Mouse (Mus musculus): ENCODE measurements around the gene Nol12.
A peak's percentile ranks its signal among the peaks of the same experiment; 100 is the strongest.

The Nol12 gene

GRCm38 (mm10) chr15:78934784-78935320 lies at the start of gene Nol12:
Gene Nol12 (plus strand): TSS chr15:78934933.
- DNase-seq (ENCODE audit: low spot score), result peak; percentile 94

- no peak for DNase-seq (ENCODE audit: low spot score)
Measured at GRCm38 (mm10) chr15:78889401-78889853, 45.3 kb upstream of the Nol12 start.

GRCm38 (mm10) chr15:78892440-78892839 lies 42.3 kb upstream of the Nol12 start:
- no peak for DNase-seq (ENCODE audit: low spot score)

DNA sequence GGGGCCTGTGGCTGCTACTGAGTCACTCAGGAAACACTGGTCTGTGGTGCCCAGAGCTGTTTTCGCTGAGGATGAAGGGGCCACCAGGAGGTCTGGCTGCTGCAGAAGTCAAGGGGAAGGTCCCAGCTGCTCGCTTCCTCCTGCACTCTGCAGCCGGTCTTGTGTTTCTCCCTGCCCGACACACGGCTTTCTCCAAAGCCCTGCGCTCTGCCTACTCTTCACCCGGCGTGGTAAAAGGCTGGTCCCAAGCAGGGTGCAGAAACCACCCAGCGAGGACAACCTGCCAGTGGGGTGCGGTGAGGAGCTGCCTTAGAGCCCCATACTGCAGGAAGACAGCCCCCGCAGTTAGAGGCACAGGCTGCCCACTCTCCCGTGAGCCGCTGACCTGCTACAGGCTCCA lies 40.0 kb upstream of the Nol12 start:
- no peak for DNase-seq (ENCODE audit: low spot score)

GRCm38 (mm10) chr15:78895741-78896140 lies 39.0 kb upstream of the Nol12 start:
- no peak for DNase-seq (ENCODE audit: low spot score)

DNA sequence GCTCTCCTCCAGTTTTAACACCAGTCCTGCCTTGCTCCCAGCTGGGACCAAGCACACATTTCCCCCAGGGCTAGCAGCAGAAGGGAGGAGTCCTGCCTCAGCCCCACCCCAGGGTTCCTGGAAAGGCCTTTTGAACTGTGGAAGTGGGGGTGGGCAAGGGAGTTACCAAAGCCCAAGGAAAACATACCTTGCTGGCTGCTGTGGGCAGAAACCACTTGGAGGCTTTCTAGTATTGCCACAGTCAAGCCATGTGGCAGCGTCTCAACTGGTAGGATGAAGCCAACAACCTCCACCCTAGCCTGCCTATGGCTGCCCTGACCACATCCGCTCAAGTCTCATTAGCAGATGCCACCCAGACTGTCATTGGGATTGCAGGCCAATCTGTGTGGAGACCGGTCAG lies 38.6 kb upstream of the Nol12 start:
- no peak for DNase-seq (ENCODE audit: low spot score)

- DNase-seq (ENCODE audit: low spot score), result no peak
Measured at GRCm38 (mm10) chr15:78897488-78897887, 37.2 kb upstream of the Nol12 start.

DNA sequence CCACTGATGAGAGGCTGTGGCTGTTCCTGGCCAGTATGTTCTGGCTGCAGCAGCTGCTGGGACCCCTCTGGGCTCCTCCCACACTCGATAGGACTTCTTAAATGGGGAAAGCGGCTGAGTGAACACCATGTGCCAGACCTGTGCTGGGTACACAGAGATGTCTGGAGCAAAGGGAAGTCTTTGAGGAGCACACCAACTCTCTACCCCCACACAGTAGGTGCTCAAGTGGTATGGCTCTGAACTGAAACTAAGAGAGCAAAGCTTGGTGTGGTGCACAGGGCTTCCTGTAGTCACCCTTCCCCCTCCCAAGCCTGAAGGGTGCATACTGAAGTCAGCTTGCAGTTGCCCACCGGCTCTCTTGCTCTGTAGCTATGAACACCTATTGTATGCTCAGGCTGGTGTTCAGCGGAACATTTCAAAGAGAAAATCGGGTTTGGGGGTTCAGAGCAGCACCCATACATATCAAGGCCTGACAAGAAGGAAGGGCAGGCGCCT lies 36.2 kb upstream of the Nol12 start:
- DNase-seq (ENCODE audit: low spot score), result no peak

DNA sequence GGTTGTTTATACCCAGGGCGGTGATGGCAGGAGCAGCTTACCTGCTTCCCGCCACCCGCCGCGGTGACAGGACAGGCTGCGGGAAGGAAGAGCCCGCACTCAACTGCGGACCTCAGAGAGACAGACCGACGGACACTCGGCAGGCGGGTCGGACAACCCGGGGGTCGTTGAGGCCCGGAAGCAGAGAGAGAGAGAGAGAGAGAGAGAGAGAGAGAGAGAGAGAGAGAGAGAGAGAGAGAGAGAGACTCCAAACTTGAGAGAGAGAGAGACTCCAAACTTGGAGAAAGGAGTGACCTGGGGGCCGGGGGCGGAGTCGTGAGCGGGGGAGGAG lies 35.4 kb upstream of the Nol12 start, which contains the start of gene Gm49510:
Gene Gm49510 (plus strand): TSS at position 259 of the 331 bp plus-strand sequence.
- DNase-seq (ENCODE audit: low spot score), result no peak

- peak; percentile 71 for DNase-seq (ENCODE audit: low spot score)
Measured at GRCm38 (mm10) chr15:78899740-78900584, 34.8 kb upstream of the Nol12 start, which contains the start of gene Sh3bp1. Gene Sh3bp1 (plus strand): TSS chr15:78899768.

DNA sequence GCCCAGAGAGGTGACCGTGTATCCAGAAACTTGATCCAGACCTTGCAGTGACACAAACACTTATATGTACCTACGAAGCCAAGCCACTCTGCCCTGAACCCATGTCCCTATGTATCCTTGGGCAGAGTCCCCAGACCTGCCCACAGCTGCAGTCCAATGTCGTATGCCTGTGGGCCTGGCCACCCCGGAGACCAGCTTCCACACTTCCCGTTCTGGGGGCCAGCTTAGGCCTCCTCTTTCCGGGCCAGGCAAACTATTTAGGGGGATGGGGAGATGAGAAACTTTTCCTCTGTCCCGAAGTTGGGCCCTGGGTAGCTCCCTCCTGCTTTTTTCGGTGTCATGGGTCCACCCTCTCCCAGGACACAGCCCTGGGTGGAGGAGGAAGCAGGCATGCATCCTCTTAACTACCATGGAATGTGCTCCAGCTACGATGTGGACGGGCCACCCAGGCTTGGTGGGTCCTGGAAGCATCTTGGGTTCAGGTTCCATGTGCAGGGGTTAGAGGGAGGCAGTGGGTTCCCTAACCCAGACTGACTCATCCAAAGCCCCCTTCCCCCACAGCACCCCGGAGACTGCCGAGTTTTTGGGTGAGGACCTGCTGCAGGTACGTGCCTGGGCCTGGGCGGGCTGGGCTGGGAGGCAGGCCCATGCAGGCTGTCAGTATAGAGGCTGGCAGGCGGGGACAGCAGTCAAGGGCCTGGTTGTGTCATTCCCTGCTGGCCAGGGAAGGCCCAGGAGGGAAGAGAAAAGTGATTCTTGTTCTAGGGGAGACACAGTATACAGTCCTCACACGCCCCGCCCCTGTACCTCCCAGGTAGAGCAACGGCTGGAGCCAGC lies 33.9 kb upstream of the Nol12 start:
- DNase-seq (ENCODE audit: low spot score), result no peak

GRCm38 (mm10) chr15:78901422-78901789 lies 33.3 kb upstream of the Nol12 start:
- no peak for DNase-seq (ENCODE audit: low spot score)

DNA sequence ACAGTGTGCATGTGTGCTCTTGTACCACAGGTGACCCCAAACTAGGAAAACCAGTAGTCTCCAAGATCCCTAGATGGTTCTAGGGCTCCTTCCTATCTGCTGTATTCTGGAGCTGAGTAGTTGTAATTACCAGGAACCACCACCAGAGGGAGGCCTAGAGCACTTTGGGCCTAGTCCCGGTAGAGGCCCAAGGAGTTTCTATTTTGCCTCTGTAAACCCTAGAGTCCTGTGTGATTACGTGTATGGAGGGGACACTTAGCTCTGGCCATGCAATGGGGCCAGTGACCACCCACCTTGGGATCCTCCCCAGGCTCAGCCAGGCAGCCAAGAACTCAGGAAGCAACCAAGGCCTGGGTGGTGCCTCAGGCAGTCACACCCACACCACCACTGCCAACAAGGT lies 31.5 kb upstream of the Nol12 start:
- DNase-seq (ENCODE audit: low spot score), result peak; percentile 92

GRCm38 (mm10) chr15:78908399-78908798 lies 26.3 kb upstream of the Nol12 start:
- DNase-seq (ENCODE audit: low spot score), result no peak

DNA sequence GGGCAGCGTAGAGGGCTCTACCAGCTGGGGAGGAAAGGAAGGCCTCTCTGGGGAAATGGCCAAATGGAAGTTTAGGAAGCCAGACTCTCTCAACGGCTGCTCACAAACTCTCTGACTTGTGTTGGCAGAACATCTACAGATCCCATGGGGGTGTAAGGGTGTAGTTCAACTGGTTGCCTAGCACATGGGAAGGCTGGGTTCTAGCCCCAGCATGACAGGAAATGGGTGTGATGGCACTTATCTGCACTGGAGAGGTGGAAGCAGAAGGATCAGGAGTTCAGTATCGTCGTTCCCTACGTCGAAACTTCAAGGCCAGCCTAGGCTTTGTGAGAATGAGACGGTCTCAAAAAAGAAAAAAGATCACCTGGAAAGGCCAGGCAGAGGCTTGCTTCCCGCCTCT lies 25.8 kb upstream of the Nol12 start:
- DNase-seq (ENCODE audit: low spot score), result no peak

DNA sequence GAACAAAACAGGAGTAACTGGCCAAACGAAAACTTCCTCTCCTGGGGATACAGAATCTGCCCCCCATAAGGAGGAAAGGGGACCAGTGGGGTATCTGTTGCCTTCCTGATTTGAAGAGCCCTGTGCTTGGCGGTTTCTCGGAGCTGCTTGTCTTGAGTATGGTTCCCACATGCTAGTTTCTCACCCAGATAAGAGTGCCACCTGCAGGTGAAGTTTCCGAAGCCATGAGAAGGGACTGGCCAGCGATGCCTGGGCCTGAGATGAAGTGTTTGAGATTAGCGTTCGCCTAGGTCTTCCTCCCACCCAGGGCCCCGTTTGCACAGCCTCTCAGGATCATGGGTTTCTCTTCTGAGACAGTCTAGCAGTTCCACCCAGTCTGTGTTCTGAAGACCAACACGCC lies 22.7 kb upstream of the Nol12 start:
- peak; percentile 73 for DNase-seq (ENCODE audit: low spot score)

DNA sequence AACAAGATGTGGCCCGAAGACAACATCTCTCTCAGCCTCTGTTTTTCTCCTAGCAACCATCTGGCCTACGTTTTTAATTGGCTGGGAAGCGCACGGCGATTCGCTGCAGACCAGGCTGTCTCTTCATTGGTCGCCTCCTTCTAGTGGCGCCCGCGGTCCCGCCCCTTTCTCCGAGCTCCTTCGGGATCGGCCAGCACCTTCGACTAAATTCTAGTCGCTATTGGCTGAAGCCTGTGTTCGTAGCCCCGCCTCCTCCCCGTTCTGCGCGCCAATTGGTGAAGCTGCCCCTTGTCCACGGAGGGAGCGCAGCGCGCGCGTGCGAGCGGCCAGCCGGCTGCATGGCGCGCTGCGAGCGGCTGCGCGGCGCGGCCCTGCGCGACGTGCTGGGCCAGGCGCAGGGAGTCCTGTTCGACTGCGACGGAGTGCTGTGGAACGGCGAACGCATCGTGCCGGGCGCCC lies 21.1 kb upstream of the Nol12 start, which contains the start of gene Pdxp:
Gene Pdxp (plus strand): TSS at position 288 of the 459 bp plus-strand sequence.
- DNase-seq (ENCODE audit: low spot score), result peak; percentile 98

GRCm38 (mm10) chr15:78914091-78914822 lies 20.5 kb upstream of the Nol12 start:
- peak; percentile 46 for DNase-seq (ENCODE audit: low spot score)

- no peak for DNase-seq (ENCODE audit: low spot score)
Measured at GRCm38 (mm10) chr15:78914823-78915659, 19.7 kb upstream of the Nol12 start.

GRCm38 (mm10) chr15:78915660-78916017 lies 19.1 kb upstream of the Nol12 start:
- peak; percentile 91 for DNase-seq (ENCODE audit: low spot score)
